Mouse (Mus musculus) embryonic facial prominence, embryonic 11.5 days (tissue): ENCODE data around the gene Krt25. TPM values are rescaled to one million over a fixed set of nuclear protein-coding genes. Genes with fewer than 3 reads are reported as not detected.
A peak's percentile ranks its signal among the peaks of the same experiment; 100 is the strongest.

ENCODE experiments used
- ATAC-seq: fragments of 200-750 bp; cut with Nextera tagmentation; replicated peaks from 2 replicates; pipeline ENCODE4 v1.8.0; 2017; ENCODE audit warnings: low read depth; ENCODE audit not compliant: insufficient number of reproducible peaks, low FRiP score, low TSS enrichment
- DNase-seq: peaks from one replicate; pipeline ENCODE4 v3.0.0-alpha.2; 2015; ENCODE audit warnings: low spot score
- H3K27ac ChIP-seq: fragments of 300-500 bp; sonication (generic); replicated peaks from 2 replicates; pipeline ENCODE4 v1.5.1; 2014; ENCODE audit warnings: mild to moderate bottlenecking, low read depth, low read length, control low read depth
- H3K27me3 ChIP-seq: fragments of 300-500 bp; sonication (generic); 2 replicates; pipeline ENCODE4 v1.6.1; 2014; ENCODE audit warnings: mild to moderate bottlenecking, low read length, moderate library complexity, mixed read lengths; ENCODE audit not compliant: control insufficient read depth, insufficient read depth
- H3K36me3 ChIP-seq: fragments of 300-500 bp; sonication (generic); replicated peaks from 2 replicates; pipeline ENCODE4 v1.6.1; 2014; ENCODE audit warnings: low read depth, mild to moderate bottlenecking, low read length, moderate library complexity, mixed read lengths; ENCODE audit not compliant: control insufficient read depth, insufficient read depth
- H3K4me1 ChIP-seq: fragments of 300-500 bp; sonication (generic); 2 replicates; pipeline ENCODE4 v1.6.1; 2014; ENCODE audit warnings: low read length, mixed read lengths; ENCODE audit not compliant: control insufficient read depth, insufficient read depth
- H3K4me2 ChIP-seq: fragments of 300-500 bp; sonication (generic); 2 replicates; pipeline ENCODE4 v1.6.1; 2014; ENCODE audit warnings: low read depth, mild to moderate bottlenecking, control low read depth, low read length, moderate library complexity
- H3K4me3 ChIP-seq: fragments of 300-500 bp; sonication (generic); 2 replicates; pipeline ENCODE4 v1.5.1; 2014; ENCODE audit warnings: low read depth, low read length, control low read depth
- H3K9ac ChIP-seq: fragments of 300-500 bp; sonication (generic); replicated peaks from 2 replicates; pipeline ENCODE4 v1.6.1; 2014; ENCODE audit warnings: mild to moderate bottlenecking, control low read depth, low read length
- H3K9me3 ChIP-seq: fragments of 300-500 bp; sonication (generic); replicated peaks from 2 replicates; pipeline ENCODE4 v1.6.1; 2016; ENCODE audit warnings: mild to moderate bottlenecking, low read length, inconsistent platforms, mixed read lengths; ENCODE audit not compliant: control insufficient read depth
- whole genome bisulfite sequencing: fragments of 180-500 bp; shearing (Covaris S2); extraction: QIAGEN DNeasy Blood & Tissue Kit; methylation state at CpG from one replicate; pipeline ENCODE4 v1.1.7; 2014; 5-methylcytosine and 5-hydroxymethylcytosine counted together
- polyA plus RNA-seq: library from polyadenylated mRNA; unstranded; fragments of >200 nt; fragmentation: Nextera tagmentation; extraction: Ambion mirVana; gene quantifications from 2 replicates; pipeline ENCODE4 v1.2.1, GENCODE M21; 2014

Gene Krt25
- polyA plus RNA-seq, 1 experiment from 2014 or later, result not detected

GRCm38 (mm10) chr11:99307579-99307978, 15.2 kb downstream of the Krt25 start:
- Histone ChIP-seq H3K4me2 (no peak overlapping the region), H3K27ac (no peak overlapping the region), H3K27me3 (no peaks in the 10 kb centered on the region), H3K4me1 (no peaks in the 10 kb centered on the region), H3K9me3 (no peaks in the 10 kb centered on the region), H3K9ac (no peak overlapping the region), H3K4me3 (no peak overlapping the region), H3K36me3 (no peaks in the 10 kb centered on the region)
- ATAC-seq (no peak), DNase-seq (peak; percentile 80)
- 30% methylated on average over 2 of the region's 2 CpGs for WGBS

GRCm38 (mm10) chr11:99295039-99295438, 27.7 kb downstream of the Krt25 start:
- Histone ChIP-seq H3K36me3 (no peaks in the 10 kb centered on the region), H3K4me3 (no peak overlapping the region), H3K9ac (no peak overlapping the region), H3K4me1 (no peaks in the 10 kb centered on the region), H3K9me3 (no peaks in the 10 kb centered on the region), H3K27ac (no peak overlapping the region), H3K27me3 (no peaks in the 10 kb centered on the region), H3K4me2 (no peak overlapping the region)
- DNase-seq, result no peak
- WGBS, result 64% methylated on average over 5 of the region's 5 CpGs
- ATAC-seq, result no peak

- DNase-seq (peak; percentile 55), ATAC-seq (no peak)
- no peaks in the 10 kb centered on the region for H3K27me3 ChIP-seq
- no peak overlapping the region for H3K27ac ChIP-seq
- WGBS, result 65% methylated on average over 5 of the region's 5 CpGs
- H3K4me3 ChIP-seq, result no peak overlapping the region
- no peak overlapping the region for H3K9ac ChIP-seq
- H3K36me3 ChIP-seq, result no peaks in the 10 kb centered on the region
- no peaks in the 10 kb centered on the region for H3K9me3 ChIP-seq
- H3K4me2 ChIP-seq, result no peak overlapping the region
- no peaks in the 10 kb centered on the region for H3K4me1 ChIP-seq
Measured at GRCm38 (mm10) chr11:99292846-99293245, 29.9 kb downstream of the Krt25 start.

GRCm38 (mm10) chr11:99284833-99285312, 37.9 kb downstream of the Krt25 start, which contains the start of gene Krt24:
Krt24 (minus strand) TSS chr11:99285262.
- Histone ChIP-seq H3K9ac (no peak within 1 kb of the TSS), H3K27ac (no peak within 1 kb of the TSS), H3K9me3 (no peaks in the 10 kb centered on the region), H3K27me3 (no peaks in the 10 kb centered on the region), H3K4me2 (no peak within 1 kb of the TSS), H3K4me1 (no peaks in the 10 kb centered on the region), H3K36me3 (no peaks in the 10 kb centered on the region), H3K4me3 (no peak within 1 kb of the TSS)
- WGBS, result 50% methylated on average over 11 of the region's 11 CpGs
- no peak for ATAC-seq
- no peak for DNase-seq

- Histone ChIP-seq H3K9me3 (no peaks in the 10 kb centered on the region), H3K27me3 (no peaks in the 10 kb centered on the region), H3K36me3 (no peaks in the 10 kb centered on the region), H3K9ac (no peak overlapping the region), H3K4me1 (no peaks in the 10 kb centered on the region), H3K4me3 (no peak overlapping the region), H3K27ac (no peak overlapping the region), H3K4me2 (no peak overlapping the region)
- 80% methylated on average over 5 of the region's 5 CpGs for WGBS
- ATAC-seq (no peak), DNase-seq (no peak)
Measured at GRCm38 (mm10) chr11:99284011-99284410, 38.7 kb downstream of the Krt25 start.

- no peak for DNase-seq
- Histone ChIP-seq H3K27me3 (no peaks in the 10 kb centered on the region), H3K9me3 (no peaks in the 10 kb centered on the region), H3K4me1 (no peaks in the 10 kb centered on the region), H3K4me3 (no peak overlapping the region), H3K9ac (no peak overlapping the region), H3K4me2 (no peak overlapping the region), H3K27ac (no peak overlapping the region), H3K36me3 (no peaks in the 10 kb centered on the region)
- 60% methylated on average over 4 of the region's 4 CpGs for WGBS
- no peak for ATAC-seq
Measured at GRCm38 (mm10) chr11:99283334-99283733, 39.4 kb downstream of the Krt25 start.

GRCm38 (mm10) chr11:99281116-99281515, 41.6 kb downstream of the Krt25 start:
- DNase-seq (no peak), ATAC-seq (no peak)
- Histone ChIP-seq H3K36me3 (no peaks in the 10 kb centered on the region), H3K27me3 (no peaks in the 10 kb centered on the region), H3K9ac (no peak overlapping the region), H3K4me1 (no peaks in the 10 kb centered on the region), H3K4me2 (no peak overlapping the region), H3K9me3 (no peaks in the 10 kb centered on the region), H3K27ac (no peak overlapping the region), H3K4me3 (no peak overlapping the region)
- WGBS, result 75% methylated on average over 9 of the region's 9 CpGs

GRCm38 (mm10) chr11:99279986-99280385, 42.8 kb downstream of the Krt25 start:
- Histone ChIP-seq H3K27ac (no peak overlapping the region), H3K9me3 (no peaks in the 10 kb centered on the region), H3K4me1 (no peaks in the 10 kb centered on the region), H3K4me3 (no peak overlapping the region), H3K27me3 (no peaks in the 10 kb centered on the region), H3K9ac (no peak overlapping the region), H3K36me3 (no peaks in the 10 kb centered on the region), H3K4me2 (no peak overlapping the region)
- ATAC-seq (no peak), DNase-seq (no peak)
- 67% methylated on average over 5 of the region's 5 CpGs for WGBS
